Mouse (Mus musculus): ENCODE results near the gene Man2b2. TPM values are rescaled to one million over a fixed set of nuclear protein-coding genes. Genes with fewer than 3 reads are reported as not detected.

The Man2b2 gene
- polyA plus RNA-seq (2012; rRNA removed): 29.2 and 30.1 TPM in 2 replicates

DNA sequence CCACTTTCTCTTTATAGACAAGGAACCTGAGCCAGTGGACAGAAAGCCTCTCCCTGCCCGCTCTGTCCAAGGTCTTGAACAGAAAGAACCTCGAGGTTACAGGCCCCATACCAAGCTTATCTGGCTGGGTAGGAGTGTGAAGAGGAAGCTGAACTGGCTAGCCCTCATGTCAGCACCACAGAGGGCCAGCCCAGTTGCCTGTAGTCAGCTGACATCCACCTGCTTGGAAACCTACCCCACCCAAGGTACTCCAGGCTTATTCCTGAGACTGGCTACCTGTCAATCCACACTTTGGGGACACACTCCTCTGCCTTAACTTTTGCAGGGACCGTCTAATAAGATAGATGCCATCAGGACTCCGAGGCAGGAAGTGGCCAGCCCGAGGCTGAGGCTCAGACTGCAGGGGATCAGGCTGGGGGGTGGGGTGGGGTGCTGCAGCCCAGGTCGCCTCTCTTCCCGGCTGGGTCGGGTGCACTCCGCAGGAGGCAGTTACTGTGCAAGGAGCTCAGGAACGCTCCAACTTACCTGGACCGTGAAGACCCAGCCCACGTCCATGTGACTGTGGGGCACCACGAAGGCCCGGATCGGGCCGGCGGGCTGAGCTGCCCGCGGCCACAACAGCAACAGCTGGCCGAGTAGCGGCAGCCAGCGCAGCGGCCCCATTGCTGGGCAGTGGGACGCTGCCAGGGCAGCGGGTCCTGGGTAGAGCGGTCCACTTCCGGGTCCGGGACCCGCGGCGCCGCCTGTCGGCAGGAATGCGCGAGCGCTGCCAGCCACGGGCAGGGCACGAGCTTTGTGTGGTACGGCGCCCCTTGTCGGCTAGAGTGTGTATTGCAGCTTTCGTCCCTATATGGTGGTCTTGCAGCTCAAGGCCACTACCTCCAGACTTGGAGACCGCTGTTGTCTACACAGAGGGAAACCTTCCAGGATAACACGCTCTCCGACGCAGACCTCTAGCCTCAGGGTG, at the start of gene Man2b2:
Man2b2 (minus strand) TSS at position 741 of the 967 bp plus-strand sequence.
- DNase-seq: peak; percentile 84 to 89
- Histone ChIP-seq H3K27ac (ENCODE audit: insufficient read depth, low read length) (no peak within 1 kb of the TSS), H3K27me3 (ENCODE audit: control insufficient read depth, insufficient read depth, low read length) (no peaks in the 10 kb centered on the region), H3K4me3 (replicated peaks; ENCODE audit: insufficient read depth, low read depth, low read length) (peak within 1 kb of the TSS; percentile 59), H3K4me1 (ENCODE audit: control insufficient read depth, insufficient read depth, low read length) (no peaks in the 10 kb centered on the region)
- WGBS: 4% methylated on average over 46 of the region's 46 CpGs
- peak; percentile 25; the same call in 1 of the 2 replicates for TF ChIP-seq POLR2A (IDR thresholded peaks at IDR 0.05; ENCODE audit: borderline replicate concordance, insufficient read depth, low read length)
- peak; percentile 98 for TF ChIP-seq CTCF (IDR thresholded peaks at IDR 0.05; ENCODE audit: borderline replicate concordance, insufficient read depth, low read depth, low read length)

GRCm38 (mm10) chr5:36878801-36879200, 48.3 kb upstream of the Man2b2 start:
- 32% methylated on average over 4 of the region's 4 CpGs for WGBS
- no peak for DNase-seq
- no peaks in the 10 kb centered on the region for H3K27me3 ChIP-seq (ENCODE audit: control insufficient read depth, insufficient read depth, low read length)
- peak overlapping the region; percentile 47; the same call in 1 of the 2 replicates for H3K27ac ChIP-seq (ENCODE audit: insufficient read depth, low read length)
- TF ChIP-seq CTCF (IDR thresholded peaks at IDR 0.05; ENCODE audit: borderline replicate concordance, insufficient read depth, low read depth, low read length) (no peak), POLR2A (IDR thresholded peaks at IDR 0.05; ENCODE audit: borderline replicate concordance, insufficient read depth, low read length) (no peak)
- peaks cover 89% of the 10 kb centered on the region for H3K4me1 ChIP-seq (ENCODE audit: control insufficient read depth, insufficient read depth, low read length)
- H3K4me3 ChIP-seq (replicated peaks; ENCODE audit: insufficient read depth, low read depth, low read length): no peak overlapping the region

GRCm38 (mm10) chr5:36877641-36878040, 47.2 kb upstream of the Man2b2 start:
- peaks cover 85% of the 10 kb centered on the region for H3K4me1 ChIP-seq (ENCODE audit: control insufficient read depth, insufficient read depth, low read length)
- WGBS: 7% methylated on average over 2 of the region's 2 CpGs
- peak overlapping the region; percentile 78 for H3K27ac ChIP-seq (ENCODE audit: insufficient read depth, low read length)
- TF ChIP-seq CTCF (IDR thresholded peaks at IDR 0.05; ENCODE audit: borderline replicate concordance, insufficient read depth, low read depth, low read length) (no peak), POLR2A (IDR thresholded peaks at IDR 0.05; ENCODE audit: borderline replicate concordance, insufficient read depth, low read length) (no peak)
- peak; percentile 74 to 78 for DNase-seq
- no peak overlapping the region for H3K4me3 ChIP-seq (replicated peaks; ENCODE audit: insufficient read depth, low read depth, low read length)
- no peaks in the 10 kb centered on the region for H3K27me3 ChIP-seq (ENCODE audit: control insufficient read depth, insufficient read depth, low read length)

DNA sequence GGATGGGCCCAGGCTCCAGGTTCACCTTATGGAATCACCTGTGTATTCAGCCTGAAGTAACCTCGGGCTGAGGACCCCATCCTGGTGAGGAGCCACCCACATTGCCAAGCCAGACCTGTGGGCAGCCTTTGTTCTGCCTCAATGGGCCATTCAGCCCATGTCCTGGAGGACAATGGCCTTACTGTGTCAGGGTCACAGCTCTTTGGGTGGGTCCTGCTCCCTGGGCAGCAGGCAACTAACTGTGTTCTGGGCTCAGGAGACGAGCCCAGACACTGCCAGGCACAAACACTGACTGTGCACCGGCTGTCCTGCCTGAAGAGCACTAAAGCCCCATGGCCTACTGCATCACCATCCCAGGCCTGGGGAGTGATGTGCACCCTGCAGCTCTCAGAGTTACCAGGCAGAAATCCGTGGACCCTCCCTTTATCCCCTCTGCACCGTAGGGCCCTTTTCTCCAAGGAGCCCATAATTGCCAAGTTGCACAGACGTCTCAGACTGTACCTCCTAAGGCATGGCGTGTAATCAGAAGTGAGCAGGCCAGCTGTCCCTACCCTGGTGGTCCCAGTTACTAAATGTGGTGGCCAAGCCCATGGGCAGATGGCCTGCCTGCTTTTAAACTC, 46.4 kb upstream of the Man2b2 start:
- Histone ChIP-seq H3K4me1 (ENCODE audit: control insufficient read depth, insufficient read depth, low read length) (peaks cover 81% of the 10 kb centered on the region), H3K4me3 (replicated peaks; ENCODE audit: insufficient read depth, low read depth, low read length) (no peak overlapping the region), H3K27ac (ENCODE audit: insufficient read depth, low read length) (peak overlapping the region; percentile 78), H3K27me3 (ENCODE audit: control insufficient read depth, insufficient read depth, low read length) (no peaks in the 10 kb centered on the region)
- peak; percentile 44 to 51 for DNase-seq
- TF ChIP-seq CTCF (IDR thresholded peaks at IDR 0.05; ENCODE audit: borderline replicate concordance, insufficient read depth, low read depth, low read length): no peak
- no peak for TF ChIP-seq POLR2A (IDR thresholded peaks at IDR 0.05; ENCODE audit: borderline replicate concordance, insufficient read depth, low read length)
- WGBS: 4% methylated on average over 7 of the region's 7 CpGs

DNA sequence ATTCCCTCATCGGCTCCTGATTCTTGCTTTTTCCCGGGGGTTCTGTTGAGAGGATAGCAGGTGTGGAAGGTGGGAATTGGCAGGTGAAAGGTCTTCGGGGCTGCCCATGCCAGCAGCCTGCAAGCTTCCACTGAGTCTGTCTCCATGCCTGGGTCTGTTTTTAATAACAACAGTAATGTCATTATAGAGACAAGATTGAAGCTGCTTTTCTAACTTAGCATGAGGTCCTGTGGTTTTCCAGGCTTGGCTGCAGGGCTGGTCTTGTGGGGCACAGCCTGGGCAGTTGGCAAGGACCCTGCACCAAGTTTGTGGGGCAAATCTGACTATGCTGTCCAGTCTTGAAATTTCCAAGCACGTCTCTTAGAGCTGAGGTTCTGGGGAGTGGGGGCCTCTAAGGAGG, 45.5 kb upstream of the Man2b2 start:
- 3% methylated on average over 4 of the region's 4 CpGs for WGBS

DNA sequence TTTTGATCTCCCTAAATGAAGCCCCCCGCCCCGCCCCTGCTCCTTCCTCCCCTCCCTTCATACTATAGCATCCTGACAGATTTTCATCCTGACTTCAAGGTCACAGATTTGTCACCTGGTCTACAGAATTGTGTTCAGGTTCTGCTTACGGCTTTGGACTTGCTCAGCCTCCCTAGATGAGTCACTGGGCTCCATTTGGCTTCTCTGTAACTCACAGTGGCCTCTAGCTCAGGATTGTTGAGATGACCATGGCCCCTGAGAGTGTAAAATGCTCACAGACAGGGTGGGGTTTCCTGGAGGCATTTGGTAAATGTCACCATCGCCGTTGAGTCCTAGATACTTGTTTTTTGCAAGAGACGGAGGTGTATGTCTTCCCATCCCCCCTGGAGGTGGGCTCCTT, 40.5 kb upstream of the Man2b2 start:
- DNase-seq: peak; percentile 30 to 63
- Histone ChIP-seq H3K4me1 (ENCODE audit: control insufficient read depth, insufficient read depth, low read length) (peaks cover 42% of the 10 kb centered on the region), H3K27me3 (ENCODE audit: control insufficient read depth, insufficient read depth, low read length) (no peaks in the 10 kb centered on the region), H3K4me3 (replicated peaks; ENCODE audit: insufficient read depth, low read depth, low read length) (peak overlapping the region; percentile 97), H3K27ac (ENCODE audit: insufficient read depth, low read length) (peak overlapping the region; percentile 13; the same call in 1 of the 2 replicates)
- WGBS: 25% methylated on average over 6 of the region's 6 CpGs
- no peak for TF ChIP-seq CTCF (IDR thresholded peaks at IDR 0.05; ENCODE audit: borderline replicate concordance, insufficient read depth, low read depth, low read length)
- TF ChIP-seq POLR2A (IDR thresholded peaks at IDR 0.05; ENCODE audit: borderline replicate concordance, insufficient read depth, low read length): no peak

More for the DNA sequence above, 45.5 kb upstream of the Man2b2 start:
- peaks cover 71% of the 10 kb centered on the region for H3K4me1 ChIP-seq (ENCODE audit: control insufficient read depth, insufficient read depth, low read length)
- H3K27ac ChIP-seq (ENCODE audit: insufficient read depth, low read length): peak overlapping the region; percentile 78
- TF ChIP-seq POLR2A (IDR thresholded peaks at IDR 0.05; ENCODE audit: borderline replicate concordance, insufficient read depth, low read length) (no peak), CTCF (IDR thresholded peaks at IDR 0.05; ENCODE audit: borderline replicate concordance, insufficient read depth, low read depth, low read length) (no peak)
- H3K4me3 ChIP-seq (replicated peaks; ENCODE audit: insufficient read depth, low read depth, low read length): no peak overlapping the region
- DNase-seq: peak; percentile 47 to 51
- H3K27me3 ChIP-seq (ENCODE audit: control insufficient read depth, insufficient read depth, low read length): no peaks in the 10 kb centered on the region

DNA sequence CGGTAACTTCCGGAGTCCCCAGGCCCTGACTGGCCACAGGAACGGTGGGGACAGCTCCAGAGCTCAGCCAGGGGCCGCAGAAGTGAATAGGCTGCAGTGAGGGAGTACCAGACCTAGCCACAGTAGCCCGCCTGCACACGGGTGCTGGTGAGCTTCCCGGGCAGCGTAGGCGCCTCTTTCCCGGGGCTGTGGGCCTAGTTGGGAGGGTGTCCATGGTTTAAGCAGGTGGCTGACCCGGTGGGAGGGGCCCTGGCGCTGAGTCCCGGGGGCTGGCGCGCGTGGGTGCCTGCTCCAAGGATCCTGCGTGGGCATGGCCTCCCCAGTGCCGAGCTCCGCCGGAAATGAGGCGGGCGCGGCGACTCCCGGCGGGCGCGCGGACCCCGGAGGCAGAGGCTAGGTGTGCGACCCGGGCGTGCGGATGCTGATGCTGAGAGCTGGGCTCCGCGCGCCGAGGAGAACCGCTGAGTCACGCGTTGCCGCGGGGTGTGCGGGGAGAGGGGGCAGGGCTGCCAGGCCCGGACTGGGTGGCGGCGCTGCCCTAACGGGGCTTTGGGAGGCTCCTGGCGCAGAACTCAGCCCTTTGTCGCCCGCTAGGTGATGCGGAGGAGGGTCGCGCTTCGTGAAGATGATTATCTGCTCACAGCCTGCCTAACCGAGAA, 39.3 kb upstream of the Man2b2 start:
- peak overlapping the region; percentile 97 for H3K4me3 ChIP-seq (replicated peaks; ENCODE audit: insufficient read depth, low read depth, low read length)
- peaks cover 35% of the 10 kb centered on the region for H3K4me1 ChIP-seq (ENCODE audit: control insufficient read depth, insufficient read depth, low read length)
- peak; percentile 84 to 85 for DNase-seq
- 0 out of 2 replicates have a peak, but pooled peaks have one; percentile 18 for TF ChIP-seq POLR2A (IDR thresholded peaks at IDR 0.05; ENCODE audit: borderline replicate concordance, insufficient read depth, low read length)
- TF ChIP-seq CTCF (IDR thresholded peaks at IDR 0.05; ENCODE audit: borderline replicate concordance, insufficient read depth, low read depth, low read length): no peak
- H3K27ac ChIP-seq (ENCODE audit: insufficient read depth, low read length): peak overlapping the region; percentile 98
- no peaks in the 10 kb centered on the region for H3K27me3 ChIP-seq (ENCODE audit: control insufficient read depth, insufficient read depth, low read length)
- under 1% methylated on average over 55 of the region's 56 CpGs for WGBS
